ENCODE assay signal across 8 mouse cellular contexts in the genomic region with DNA sequence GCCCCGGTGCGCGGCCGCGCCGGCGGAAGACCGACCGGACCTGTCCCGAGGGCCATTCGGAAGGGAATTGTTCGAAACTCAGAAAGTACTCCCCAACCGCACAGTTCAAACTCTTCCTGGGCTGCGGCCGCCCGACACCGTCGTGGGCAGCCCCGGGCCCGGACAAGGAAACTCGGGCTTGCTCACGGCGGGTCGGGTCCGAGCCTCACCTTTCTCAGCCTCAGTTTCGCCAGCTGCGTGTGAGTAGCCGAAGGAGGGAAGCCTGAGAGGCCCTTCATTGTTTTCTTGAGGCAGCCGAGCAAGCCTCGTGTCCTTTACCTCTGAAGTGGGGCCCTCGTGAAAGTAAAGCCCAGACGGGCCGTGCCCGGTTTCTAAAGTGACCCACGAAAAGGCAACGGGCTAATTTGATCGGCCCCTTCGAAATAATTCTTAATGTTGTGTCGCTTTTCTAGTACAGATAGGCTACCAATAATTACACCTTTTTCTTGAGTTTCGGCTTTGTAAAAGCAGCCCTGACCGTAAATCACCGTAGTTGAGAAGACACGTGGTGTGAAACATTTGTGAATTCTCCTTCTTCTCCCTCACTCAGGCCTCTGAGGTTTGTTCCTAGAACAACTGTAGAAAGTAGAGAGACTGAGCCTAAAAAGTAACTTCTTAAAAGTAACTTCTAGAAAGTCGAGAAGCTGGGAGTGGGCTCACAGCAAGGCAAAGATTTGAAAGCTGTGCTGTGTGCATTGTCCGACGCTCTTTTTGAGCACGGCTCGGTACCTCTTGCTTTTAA. TPM values are rescaled to one million over a fixed set of nuclear protein-coding genes. Genes with fewer than 3 reads are reported as not detected.
DNase-seq lines count a peak whose midpoint lies in the region; TF ChIP-seq lines count a peak whose summit lies in the region.

No protein-coding gene starts in this region.

- H3K36me3 ChIP-seq in hindbrain, embryonic 10.5 days, result peaks cover 3% of the 10 kb centered on the region; the same call in 1 of the 2 replicates

- DNase-seq in gastrocnemius, adult 2 months, result no peak
- no peak for DNase-seq in gastrocnemius, postnatal 25 days
- peak; percentile 46 for DNase-seq in brain, embryonic 14.5 days (ENCODE audit: low read depth)
- DNase-seq in hindbrain, embryonic 10.5 days (ENCODE audit: low spot score), result peak; percentile 54
- DNase-seq in lung, postnatal 36 days, result peak; percentile 7
- DNase-seq in ovary, adult 18-20 months (ENCODE audit: low spot score), result no peak
- DNase-seq in thymus, postnatal 0 days (ENCODE audit: low spot score), result no peak
- no peak for DNase-seq in thymus, postnatal 25 days

- intact Hi-C loops in gastrocnemius, adult 2 months (cut with DNase I), result loop anchor here (5.0 kb wide), 2 partner anchors 41 to 226 kb away; no protein-coding TSS in a partner anchor

- no peak for TF ChIP-seq CTCF in gastrocnemius, adult 2 months (IDR thresholded peaks at IDR 0.05)
- no peak for TF ChIP-seq CTCF in brain, embryonic 14.5 days (IDR thresholded peaks at IDR 0.05; ENCODE audit: borderline replicate concordance, extremely low read depth, insufficient read depth, insufficient read length)

- H3K27me3 ChIP-seq in hindbrain, embryonic 10.5 days (ENCODE audit: insufficient read depth, poor library complexity, severe bottlenecking), result peaks cover 100% of the 10 kb centered on the region

- H3K4me3 ChIP-seq in gastrocnemius, adult 2 months, result peak overlapping the region; percentile 82
- H3K4me3 ChIP-seq in hindbrain, embryonic 10.5 days, result peak overlapping the region; percentile 72

- peaks cover 5% of the 10 kb centered on the region for H3K4me1 ChIP-seq in hindbrain, embryonic 10.5 days (replicated peaks)

- TF ChIP-seq POLR2A in brain, embryonic 14.5 days (IDR thresholded peaks at IDR 0.05; ENCODE audit: borderline replicate concordance, extremely low read depth, insufficient read depth, insufficient read length, poor library complexity, severe bottlenecking), result no peak

- H3K27ac ChIP-seq in gastrocnemius, adult 2 months, result peak overlapping the region; percentile 79
- H3K27ac ChIP-seq in hindbrain, embryonic 10.5 days, result peak overlapping the region; percentile 97

- 6% methylated on average over 48 of the region's 48 CpGs for WGBS in hindbrain, embryonic 10.5 days

- no peaks in the 10 kb centered on the region for H3K9me3 ChIP-seq in hindbrain, embryonic 10.5 days

RNA-seq across cellular contexts. Expression of a gene that starts 0.6 kb away (rescaled TPM):
- total RNA-seq in gastrocnemius, adult 2 months (2021), result 10 to 100 TPM; 27.9 to 59.3 TPM
- 10 to 100 TPM; 68.6 to 78.9 TPM for total RNA-seq in gastrocnemius, postnatal 25 days (2021)
- polyA plus RNA-seq in brain, embryonic 14.5 days (2012; rRNA removed), result 128 and 146 TPM in 2 replicates
- polyA plus RNA-seq in hindbrain, embryonic 10.5 days (2016; fragmentation: Nextera tagmentation; extraction: Ambion mirVana), result 410 and 548 TPM in 2 replicates
- 14.5 and 17.5 TPM in 2 replicates for polyA plus RNA-seq in thymus, postnatal 0 days (2015; fragmentation: Nextera tagmentation; extraction: Ambion mirVana)

Comparison
In these comparisons a context has a peak if more than half of its experiments do, and no peak if none do; other contexts are left out.
1. DNase-seq: peak in brain, embryonic 14.5 days (single experiment), hindbrain, embryonic 10.5 days (single experiment) and lung, postnatal 36 days (single experiment); none in gastrocnemius, adult 2 months (single experiment), gastrocnemius, postnatal 25 days (single experiment), ovary, adult 18-20 months (single experiment), thymus, postnatal 0 days (single experiment) and thymus, postnatal 25 days (single experiment).